Mouse (Mus musculus): ENCODE measurements at regions not wholly inside any gene's neighbourhood (a gene's known extent, or its start where the extent isn't known, plus 50 kb on each side); places are given as distances from the start of the nearest gene placed in this dataset.
A peak's percentile ranks its signal among the peaks of the same experiment; 100 is the strongest.

DNA sequence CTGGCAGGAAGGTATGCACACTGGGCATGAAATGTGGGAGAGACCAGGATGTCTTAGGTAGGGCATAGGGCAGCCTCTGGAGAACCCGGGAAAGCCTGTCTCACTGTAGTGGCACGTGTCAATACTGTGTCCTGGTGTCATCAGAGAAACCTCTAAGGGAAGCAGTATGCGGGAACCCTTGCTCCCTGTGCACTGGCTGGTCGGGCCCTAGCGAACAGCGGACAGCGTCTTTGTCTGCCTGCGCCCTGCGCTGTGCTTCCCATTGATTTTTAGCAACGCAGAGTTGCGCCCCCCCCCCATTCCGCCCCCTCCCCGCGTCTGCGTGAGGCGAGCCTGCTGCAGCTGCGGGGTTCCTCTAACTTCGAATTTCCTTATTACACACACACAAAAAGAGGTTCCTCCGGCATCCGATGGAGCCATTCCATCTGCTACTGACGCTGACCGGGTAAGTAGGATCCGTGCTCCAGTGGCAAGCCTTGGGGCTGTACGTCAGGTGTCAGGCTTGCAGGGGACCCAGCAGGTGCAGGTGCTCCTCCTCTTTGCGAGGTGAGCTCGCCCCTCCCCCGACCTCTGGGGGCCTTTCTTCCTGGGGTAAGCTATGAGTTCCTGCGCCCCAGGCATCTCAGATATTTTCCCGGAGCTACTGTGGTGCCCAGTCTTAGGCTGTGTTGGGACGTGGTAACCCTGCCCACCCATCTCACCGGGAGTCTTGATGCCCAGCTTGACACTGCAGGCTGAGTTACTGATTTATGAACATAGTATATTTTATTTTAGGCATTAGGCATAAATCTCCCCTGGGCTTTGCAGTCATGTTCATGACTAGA is 151.8 kb upstream of the Topaz1 start:
- no peaks in the 10 kb centered on the region for H3K36me3 ChIP-seq (replicated peaks)
- peak overlapping the region; percentile 57 for H3K4me2 ChIP-seq
- H3K27me3 ChIP-seq, result peaks cover 29% of the 10 kb centered on the region
- ATAC-seq (ENCODE audit: low FRiP score), result peak; percentile 60
- no peak overlapping the region for H3K27ac ChIP-seq
- H3K4me1 ChIP-seq, result peaks cover 34% of the 10 kb centered on the region
- peak overlapping the region; percentile 35 for H3K4me3 ChIP-seq (replicated peaks)
- peak overlapping the region; percentile 48 for H3K9ac ChIP-seq
- no peaks in the 10 kb centered on the region for H3K9me3 ChIP-seq
- 3% methylated on average over 31 of the region's 31 CpGs for WGBS

DNA sequence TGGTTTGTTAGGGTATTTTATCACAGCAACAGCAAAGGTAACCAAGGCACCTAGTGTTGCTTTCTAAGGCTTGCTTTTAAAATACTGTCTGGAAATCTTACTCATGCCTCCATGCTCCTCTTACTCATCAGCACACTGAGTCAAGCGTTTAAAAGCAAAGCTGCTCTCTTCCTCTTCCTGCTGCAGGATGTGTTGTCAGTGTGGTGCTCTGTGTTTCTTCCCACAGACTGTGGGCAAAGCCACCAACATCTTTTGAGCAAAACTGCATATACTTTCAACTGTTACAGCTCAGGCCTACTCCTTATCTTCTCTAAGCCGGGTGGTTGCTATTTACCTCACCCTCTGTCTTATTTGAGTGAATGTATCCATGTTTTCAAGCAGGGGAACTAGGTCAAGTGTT is 144.0 kb upstream of the Topaz1 start:
- H3K36me3 ChIP-seq (replicated peaks), result no peaks in the 10 kb centered on the region
- no peaks in the 10 kb centered on the region for H3K4me1 ChIP-seq
- no peak overlapping the region for H3K4me3 ChIP-seq (replicated peaks)
- H3K27me3 ChIP-seq, result peaks cover 12% of the 10 kb centered on the region; the same call in 1 of the 2 replicates
- 86% methylated on average over 2 of the region's 2 CpGs for WGBS
- no peak overlapping the region for H3K9ac ChIP-seq
- ATAC-seq (ENCODE audit: low FRiP score), result no peak
- no peaks in the 10 kb centered on the region for H3K9me3 ChIP-seq
- H3K27ac ChIP-seq, result no peak overlapping the region
- H3K4me2 ChIP-seq, result no peak overlapping the region

DNA sequence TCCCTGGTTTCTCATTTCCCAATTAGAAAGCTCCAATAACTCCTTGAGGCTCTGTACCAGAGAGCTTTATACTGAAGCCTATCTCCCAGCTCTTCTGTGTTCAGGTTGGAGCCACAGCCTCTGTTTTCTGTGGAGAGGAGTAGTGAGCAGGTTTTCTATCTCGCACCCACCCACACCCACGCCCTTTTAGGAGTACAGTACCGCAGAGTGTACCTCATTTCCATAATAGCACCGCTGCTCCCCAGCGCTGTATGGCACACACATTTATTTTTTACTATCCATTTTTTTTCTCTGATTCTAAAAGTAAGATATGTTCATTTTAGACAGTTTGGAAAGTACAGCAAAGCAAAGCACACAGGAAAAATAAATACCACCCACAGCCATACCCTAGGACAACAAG is 137.5 kb upstream of the Topaz1 start:
- H3K36me3 ChIP-seq (replicated peaks), result no peaks in the 10 kb centered on the region
- peaks cover 12% of the 10 kb centered on the region; the same call in 1 of the 2 replicates for H3K27me3 ChIP-seq
- no peaks in the 10 kb centered on the region for H3K9me3 ChIP-seq
- 92% methylated on average over 5 of the region's 5 CpGs for WGBS
- H3K9ac ChIP-seq, result no peak overlapping the region
- ATAC-seq (ENCODE audit: low FRiP score), result no peak
- no peak overlapping the region for H3K27ac ChIP-seq
- H3K4me1 ChIP-seq, result peaks cover 1% of the 10 kb centered on the region; the same call in 1 of the 2 replicates
- no peak overlapping the region for H3K4me2 ChIP-seq
- H3K4me3 ChIP-seq (replicated peaks), result no peak overlapping the region

DNA sequence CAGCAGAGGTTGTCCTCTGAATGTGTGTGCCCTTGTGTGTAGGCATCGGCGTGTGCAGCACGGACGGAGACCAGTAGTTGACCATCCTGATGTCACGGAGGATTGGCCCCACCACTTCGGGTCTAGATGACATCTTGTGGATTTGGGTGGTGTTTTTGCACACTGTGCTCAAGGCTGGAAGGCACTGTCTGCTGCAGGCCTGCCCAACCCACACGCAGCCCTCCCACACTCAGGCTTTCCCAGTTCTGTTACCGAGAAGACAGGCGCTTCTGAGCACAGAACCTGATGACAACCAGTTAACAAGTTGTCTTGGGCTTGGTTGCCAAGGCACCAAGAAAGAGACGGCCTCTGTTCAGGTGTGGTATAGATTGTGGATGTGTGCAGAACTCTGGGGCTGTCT is 136.2 kb upstream of the Topaz1 start:
- Histone ChIP-seq H3K27me3 (0 out of 2 replicates have a peak, but pooled peaks cover 4% of the 10 kb centered on the region), H3K36me3 (replicated peaks) (no peaks in the 10 kb centered on the region), H3K9ac (no peak overlapping the region), H3K4me3 (replicated peaks) (no peak overlapping the region), H3K4me1 (peaks cover 7% of the 10 kb centered on the region), H3K27ac (no peak overlapping the region), H3K4me2 (no peak overlapping the region), H3K9me3 (no peaks in the 10 kb centered on the region)
- ATAC-seq (ENCODE audit: low FRiP score), result no peak
- WGBS, result 88% methylated on average over 10 of the region's 10 CpGs

DNA sequence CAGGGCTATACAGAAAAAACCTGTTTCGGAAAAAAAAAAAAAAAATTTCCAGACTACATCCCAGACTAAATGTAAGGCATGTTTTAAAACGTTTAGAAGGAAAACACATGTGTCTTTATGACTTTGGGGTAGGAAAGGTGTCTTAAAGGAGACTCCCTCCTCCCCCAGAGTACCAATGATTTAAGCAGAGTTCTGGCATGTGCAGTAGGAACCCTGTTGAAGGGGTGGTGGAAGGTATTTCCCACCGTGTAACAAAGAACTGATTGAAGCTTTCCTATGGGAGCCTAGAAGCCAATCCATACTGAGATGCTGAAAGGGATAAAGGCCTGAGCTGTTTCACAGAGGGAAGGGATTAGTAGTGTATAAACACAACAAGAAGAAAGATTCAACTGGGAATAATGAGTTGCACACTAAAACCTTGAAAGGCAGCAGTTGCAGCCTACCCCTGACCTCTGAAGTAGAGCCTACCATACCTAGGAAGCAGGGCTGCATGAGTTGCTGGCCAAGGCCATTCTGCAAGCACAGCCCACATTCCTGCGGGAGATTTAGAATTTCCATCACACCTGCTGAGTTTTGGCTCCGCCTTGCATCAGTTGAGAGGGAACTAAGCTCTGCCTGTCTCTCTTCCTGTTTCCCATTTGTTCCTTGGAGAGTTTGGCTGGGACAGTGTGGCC is 132.4 kb upstream of the Topaz1 start:
- H3K4me2 ChIP-seq, result no peak overlapping the region
- no peak overlapping the region for H3K9ac ChIP-seq
- no peaks in the 10 kb centered on the region for H3K9me3 ChIP-seq
- WGBS, result 13% methylated on average over 5 of the region's 5 CpGs
- no peak overlapping the region for H3K27ac ChIP-seq
- H3K4me1 ChIP-seq, result peaks cover 7% of the 10 kb centered on the region
- H3K4me3 ChIP-seq (replicated peaks), result no peak overlapping the region
- no peaks in the 10 kb centered on the region for H3K36me3 ChIP-seq (replicated peaks)
- no peak for ATAC-seq (ENCODE audit: low FRiP score)
- 0 out of 2 replicates have a peak, but pooled peaks cover 6% of the 10 kb centered on the region for H3K27me3 ChIP-seq

DNA sequence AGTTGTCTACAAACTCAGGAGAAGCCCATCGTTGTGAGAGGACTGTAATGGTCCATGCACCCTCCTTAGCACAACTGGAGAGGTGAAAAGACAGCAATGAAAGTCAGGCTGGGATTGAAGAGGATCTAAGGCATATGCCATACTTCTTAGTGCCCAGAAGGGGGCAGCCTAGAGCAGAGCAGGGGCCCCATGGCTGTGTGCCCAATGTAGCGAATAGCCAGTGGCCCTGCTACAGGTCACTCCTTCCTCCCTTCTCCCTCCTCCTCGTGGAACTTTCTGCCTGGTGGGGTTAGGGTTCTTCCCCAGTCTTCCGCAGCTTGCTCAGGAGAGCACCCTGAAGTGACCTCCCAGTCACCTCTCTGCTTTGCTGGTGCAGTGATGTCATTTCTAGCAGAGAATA is 131.8 kb upstream of the Topaz1 start:
- WGBS, result 11% methylated on average over 4 of the region's 4 CpGs
- Histone ChIP-seq H3K4me3 (replicated peaks) (no peak overlapping the region), H3K36me3 (replicated peaks) (no peaks in the 10 kb centered on the region), H3K27ac (no peak overlapping the region), H3K4me1 (peaks cover 7% of the 10 kb centered on the region), H3K9me3 (no peaks in the 10 kb centered on the region), H3K4me2 (no peak overlapping the region), H3K9ac (no peak overlapping the region), H3K27me3 (0 out of 2 replicates have a peak, but pooled peaks cover 6% of the 10 kb centered on the region)
- ATAC-seq (ENCODE audit: low FRiP score), result no peak

DNA sequence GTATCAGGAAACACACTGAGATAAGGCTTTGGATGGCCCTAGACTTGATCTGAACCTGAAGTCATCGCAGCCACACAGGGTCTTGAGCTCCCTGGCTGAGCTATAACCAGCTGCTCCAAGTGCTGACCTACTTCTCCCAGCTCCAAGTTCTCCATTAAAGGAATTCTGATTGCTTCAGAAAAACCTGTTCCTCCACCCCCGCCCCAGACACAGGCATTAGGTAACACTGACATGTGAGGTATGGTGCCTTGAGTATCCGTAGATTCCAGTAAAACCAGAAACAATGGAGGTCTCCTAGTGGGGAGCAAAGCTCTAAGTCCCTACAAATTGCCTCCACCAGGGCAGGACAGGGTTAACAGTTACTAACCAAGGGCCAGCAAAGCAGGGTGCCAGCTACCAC is 129.4 kb upstream of the Topaz1 start:
- no peak overlapping the region for H3K27ac ChIP-seq
- ATAC-seq (ENCODE audit: low FRiP score), result no peak
- WGBS, result 40% methylated on average over 3 of the region's 3 CpGs
- H3K4me1 ChIP-seq, result peaks cover 7% of the 10 kb centered on the region
- H3K27me3 ChIP-seq, result peaks cover 6% of the 10 kb centered on the region; the same call in 1 of the 2 replicates
- H3K9ac ChIP-seq, result no peak overlapping the region
- no peak overlapping the region for H3K4me2 ChIP-seq
- H3K36me3 ChIP-seq (replicated peaks), result no peaks in the 10 kb centered on the region
- no peak overlapping the region for H3K4me3 ChIP-seq (replicated peaks)
- no peaks in the 10 kb centered on the region for H3K9me3 ChIP-seq

DNA sequence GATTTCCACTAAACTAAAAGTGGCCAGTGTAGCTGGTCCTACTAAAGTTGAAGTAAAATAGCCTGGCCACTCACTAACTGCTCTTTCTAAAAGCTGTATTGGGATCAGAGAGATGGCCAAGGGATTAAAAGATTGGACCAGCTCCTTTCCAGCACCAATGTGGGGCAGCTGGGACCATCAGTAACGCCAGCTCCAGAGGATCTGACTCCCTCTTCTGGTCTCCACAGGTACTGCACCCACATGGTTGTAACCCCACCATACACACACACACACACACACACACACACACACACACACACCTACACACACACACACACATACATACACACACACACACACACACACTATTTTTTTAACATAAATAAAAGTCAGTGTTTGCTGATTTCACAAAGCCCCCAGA is 122.1 kb upstream of the Topaz1 start:
- Histone ChIP-seq H3K9ac (no peak overlapping the region), H3K27ac (no peak overlapping the region), H3K4me3 (replicated peaks) (no peak overlapping the region), H3K4me2 (no peak overlapping the region), H3K9me3 (no peaks in the 10 kb centered on the region), H3K36me3 (replicated peaks) (no peaks in the 10 kb centered on the region), H3K27me3 (peaks cover 31% of the 10 kb centered on the region), H3K4me1 (peaks cover 12% of the 10 kb centered on the region; the same call in 1 of the 2 replicates)
- 83% methylated on average over 1 of the region's 1 CpGs for WGBS
- no peak for ATAC-seq (ENCODE audit: low FRiP score)

DNA sequence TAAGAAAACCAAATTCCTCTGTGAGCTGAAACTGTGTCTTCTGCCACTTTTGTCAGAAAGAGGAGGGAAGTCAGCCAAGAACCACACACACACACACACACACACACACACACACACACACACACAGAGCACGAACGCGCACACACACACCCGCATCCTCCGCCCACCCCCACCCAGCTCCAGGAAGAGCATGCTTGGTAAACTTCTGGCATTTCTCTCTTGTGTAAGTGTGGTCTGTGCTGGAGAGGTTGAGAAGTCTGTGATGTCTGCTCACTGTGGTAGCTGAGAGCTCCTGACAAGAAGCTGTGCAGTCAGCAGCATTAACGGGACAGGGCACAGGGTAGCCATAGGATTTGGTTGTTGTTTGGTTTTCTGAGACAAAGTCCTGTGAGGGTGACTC is 120.8 kb upstream of the Topaz1 start:
- H3K4me2 ChIP-seq, result no peak overlapping the region
- H3K27me3 ChIP-seq, result peaks cover 38% of the 10 kb centered on the region
- H3K9me3 ChIP-seq, result no peaks in the 10 kb centered on the region
- H3K27ac ChIP-seq, result no peak overlapping the region
- no peaks in the 10 kb centered on the region for H3K36me3 ChIP-seq (replicated peaks)
- 91% methylated on average over 6 of the region's 6 CpGs for WGBS
- H3K9ac ChIP-seq, result no peak overlapping the region
- peaks cover 12% of the 10 kb centered on the region; the same call in 1 of the 2 replicates for H3K4me1 ChIP-seq
- no peak for ATAC-seq (ENCODE audit: low FRiP score)
- H3K4me3 ChIP-seq (replicated peaks), result no peak overlapping the region

DNA sequence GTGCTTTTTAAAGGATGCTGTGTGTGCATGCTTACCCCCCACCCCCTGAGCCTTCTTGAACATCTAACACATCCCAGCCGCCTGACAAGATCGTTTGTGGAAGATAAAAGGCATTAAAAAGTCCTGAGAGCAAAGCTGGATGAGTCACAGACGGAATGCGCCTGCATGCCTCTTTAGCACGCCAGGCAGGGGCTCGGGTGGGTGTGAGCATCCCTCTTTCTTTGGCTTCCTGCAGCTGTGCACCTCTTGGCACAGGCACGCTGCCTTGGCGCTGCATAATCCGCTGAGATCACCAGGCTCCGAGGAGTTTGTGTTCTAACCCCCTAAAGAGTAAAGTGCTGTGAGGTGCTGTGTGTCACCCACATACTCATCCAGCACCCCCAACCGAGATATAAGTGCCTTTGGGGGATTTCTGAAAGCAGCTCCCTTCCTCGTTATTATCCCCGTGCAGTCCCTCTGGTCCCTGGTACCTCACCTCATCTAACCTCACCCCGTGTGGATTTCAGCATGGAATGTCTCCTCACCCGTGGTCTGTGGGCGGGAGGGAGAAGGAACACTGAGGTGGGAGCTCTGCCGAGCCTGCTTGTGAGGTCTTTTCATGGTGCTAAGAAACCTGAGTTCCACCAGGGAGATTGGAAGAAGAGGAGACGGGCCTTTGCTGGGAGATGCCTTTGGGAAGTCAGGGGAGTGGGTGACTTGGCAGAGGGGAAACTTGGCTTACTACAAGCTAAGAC is 117.8 kb upstream of the Topaz1 start:
- no peaks in the 10 kb centered on the region for H3K9me3 ChIP-seq
- WGBS, result 27% methylated on average over 18 of the region's 18 CpGs
- H3K4me3 ChIP-seq (replicated peaks), result no peak overlapping the region
- H3K9ac ChIP-seq, result no peak overlapping the region
- H3K36me3 ChIP-seq (replicated peaks), result no peaks in the 10 kb centered on the region
- no peak overlapping the region for H3K27ac ChIP-seq
- H3K4me1 ChIP-seq, result peaks cover 15% of the 10 kb centered on the region; the same call in 1 of the 2 replicates
- H3K4me2 ChIP-seq, result no peak overlapping the region
- peaks cover 61% of the 10 kb centered on the region for H3K27me3 ChIP-seq
- ATAC-seq (ENCODE audit: low FRiP score), result no peak

DNA sequence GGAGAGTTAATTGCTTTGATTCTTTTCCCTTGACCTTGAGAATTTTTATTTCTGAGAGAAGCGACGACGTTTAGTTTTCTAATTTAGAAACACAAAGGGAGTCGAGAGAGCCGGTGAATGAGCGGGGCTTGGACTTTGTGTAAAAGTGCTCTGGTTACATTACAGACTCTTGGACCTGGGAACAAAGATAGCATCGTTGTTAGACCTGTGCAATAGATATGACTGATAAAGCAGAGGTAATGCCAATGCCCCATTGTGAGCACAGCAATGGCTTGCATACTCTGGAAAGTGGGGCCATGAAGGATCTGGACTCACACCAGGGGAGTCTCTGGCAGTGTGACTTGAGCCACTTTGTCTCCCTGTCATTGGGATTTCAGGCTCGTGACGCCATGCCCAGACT is 115.4 kb upstream of the Topaz1 start:
- peaks cover 50% of the 10 kb centered on the region for H3K27me3 ChIP-seq
- H3K4me2 ChIP-seq, result no peak overlapping the region
- WGBS, result 76% methylated on average over 9 of the region's 9 CpGs
- peaks cover 27% of the 10 kb centered on the region for H3K4me1 ChIP-seq
- no peak overlapping the region for H3K4me3 ChIP-seq (replicated peaks)
- no peak overlapping the region for H3K9ac ChIP-seq
- ATAC-seq (ENCODE audit: low FRiP score), result no peak
- H3K9me3 ChIP-seq, result no peaks in the 10 kb centered on the region
- H3K27ac ChIP-seq, result no peak overlapping the region
- no peaks in the 10 kb centered on the region for H3K36me3 ChIP-seq (replicated peaks)

DNA sequence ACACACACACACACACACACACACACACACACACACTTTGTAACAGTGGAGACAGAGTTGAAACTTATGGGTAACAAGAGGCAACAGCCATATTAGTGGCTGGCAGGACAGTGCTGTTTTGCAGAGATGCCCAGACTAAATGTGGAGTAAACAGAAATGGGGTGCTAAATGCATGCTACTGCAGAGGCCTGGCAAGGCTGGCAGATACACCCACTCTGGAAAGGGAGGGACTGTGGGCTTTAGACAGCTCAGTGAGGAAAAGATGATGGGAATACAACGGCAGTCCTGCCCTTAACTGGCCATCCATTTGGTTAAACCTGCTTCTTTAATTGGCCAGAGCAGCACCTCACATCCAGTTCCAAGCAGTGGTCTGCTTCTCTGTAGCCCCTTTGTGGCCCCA is 113.7 kb upstream of the Topaz1 start:
- ATAC-seq (ENCODE audit: low FRiP score), result no peak
- no peak overlapping the region for H3K4me3 ChIP-seq (replicated peaks)
- no peak overlapping the region for H3K27ac ChIP-seq
- no peak overlapping the region for H3K9ac ChIP-seq
- peaks cover 27% of the 10 kb centered on the region for H3K4me1 ChIP-seq
- H3K9me3 ChIP-seq, result no peaks in the 10 kb centered on the region
- WGBS, result 94% methylated on average over 1 of the region's 1 CpGs
- H3K36me3 ChIP-seq (replicated peaks), result no peaks in the 10 kb centered on the region
- no peak overlapping the region for H3K4me2 ChIP-seq
- H3K27me3 ChIP-seq, result peaks cover 56% of the 10 kb centered on the region
